Mouse (Mus musculus): Measurements from ENCODE around the gene Yars. TPM values are rescaled to one million over a fixed set of nuclear protein-coding genes. Genes with fewer than 3 reads are reported as not detected.

Gene Yars
- polyA plus RNA-seq, 1 experiment from 2014 or later = 108 TPM

- WGBS = 89% methylated on average over 4 of the region's 4 CpGs
- no peak overlapping the region for H3K27ac ChIP-seq (replicated peaks)
- no peak for ATAC-seq (ENCODE audit: low FRiP score, low read depth)
- peaks cover 12% of the 10 kb centered on the region for H3K4me1 ChIP-seq
- H3K9ac ChIP-seq (replicated peaks) = no peak overlapping the region
- H3K36me3 ChIP-seq = no peaks in the 10 kb centered on the region
- H3K4me2 ChIP-seq (replicated peaks) = no peak overlapping the region
- no peak overlapping the region for H3K4me3 ChIP-seq
- H3K9me3 ChIP-seq = no peaks in the 10 kb centered on the region
- H3K27me3 ChIP-seq = no peaks in the 10 kb centered on the region
Measured at GRCm38 (mm10) chr4:129266191-129266590, 76.6 kb downstream of the Yars start.

- Histone ChIP-seq H3K9ac (replicated peaks) (no peak overlapping the region), H3K4me1 (0 out of 2 replicates have a peak, but pooled peaks cover 9% of the 10 kb centered on the region), H3K4me2 (replicated peaks) (no peak overlapping the region), H3K9me3 (no peaks in the 10 kb centered on the region), H3K27me3 (no peaks in the 10 kb centered on the region), H3K27ac (replicated peaks) (no peak overlapping the region), H3K36me3 (no peaks in the 10 kb centered on the region), H3K4me3 (no peak overlapping the region)
- ATAC-seq (ENCODE audit: low FRiP score, low read depth) = no peak
- 58% methylated on average over 5 of the region's 5 CpGs for WGBS
Measured at GRCm38 (mm10) chr4:129266821-129267220, 77.3 kb downstream of the Yars start.

DNA sequence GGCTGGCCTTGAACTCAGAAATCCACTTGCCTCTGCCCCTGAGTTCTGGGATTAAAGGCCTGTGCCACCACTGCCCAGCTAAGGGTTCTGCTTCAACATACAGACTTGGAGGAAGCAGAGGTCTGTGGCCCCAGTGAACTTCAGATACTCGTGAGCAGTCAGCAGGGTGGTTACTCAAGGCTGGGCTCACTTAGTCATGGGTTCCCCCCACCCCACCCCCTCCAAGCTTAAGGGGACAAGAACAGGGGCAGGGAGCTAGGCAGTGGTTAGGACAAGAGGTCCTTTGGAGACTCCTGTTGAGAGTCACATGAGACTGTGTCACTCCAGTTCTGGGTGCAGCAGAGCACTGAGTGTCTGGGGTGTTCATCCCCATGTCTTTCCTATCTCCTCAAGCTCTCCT lies 79.1 kb downstream of the Yars start:
- no peak overlapping the region for H3K9ac ChIP-seq (replicated peaks)
- H3K27ac ChIP-seq (replicated peaks) = no peak overlapping the region
- no peaks in the 10 kb centered on the region for H3K36me3 ChIP-seq
- no peaks in the 10 kb centered on the region for H3K9me3 ChIP-seq
- no peak for ATAC-seq (ENCODE audit: low FRiP score, low read depth)
- 48% methylated on average over 1 of the region's 1 CpGs for WGBS
- no peaks in the 10 kb centered on the region for H3K27me3 ChIP-seq
- H3K4me2 ChIP-seq (replicated peaks) = no peak overlapping the region
- 0 out of 2 replicates have a peak, but pooled peaks cover 2% of the 10 kb centered on the region for H3K4me1 ChIP-seq
- no peak overlapping the region for H3K4me3 ChIP-seq

Other genes with a start within 250 kb of the Yars start
- 16.4 and 16.9 TPM in 2 replicates for gene Azin2, start 227.3 kb upstream of the Yars start, polyA plus RNA-seq (2016; fragmentation: Nextera tagmentation; extraction: Ambion mirVana)
- gene Ak2, start 197.8 kb upstream of the Yars start, polyA plus RNA-seq (2016; fragmentation: Nextera tagmentation; extraction: Ambion mirVana) = 136 and 138 TPM in 2 replicates
- gene Rnf19b, start 131.5 kb upstream of the Yars start, polyA plus RNA-seq (2016; fragmentation: Nextera tagmentation; extraction: Ambion mirVana) = 15.8 and 16.5 TPM in 2 replicates
- 0.51 and 0.63 TPM in 2 replicates for gene Tmem54, start 84.2 kb upstream of the Yars start, polyA plus RNA-seq (2016; fragmentation: Nextera tagmentation; extraction: Ambion mirVana)
- 3.6 and 4.0 TPM in 2 replicates for gene Hpca, start 67.7 kb upstream of the Yars start, polyA plus RNA-seq (2016; fragmentation: Nextera tagmentation; extraction: Ambion mirVana)
- gene Fndc5, start 52.8 kb upstream of the Yars start, polyA plus RNA-seq (2016; fragmentation: Nextera tagmentation; extraction: Ambion mirVana) = 1.3 and 1.8 TPM in 2 replicates
- gene S100pbp, start within 50 bp of the Yars start, polyA plus RNA-seq (2016; fragmentation: Nextera tagmentation; extraction: Ambion mirVana) = 28.4 and 31.3 TPM in 2 replicates
- 5.2 and 6.3 TPM in 2 replicates for gene C77080, start 71.6 kb downstream of the Yars start, polyA plus RNA-seq (2016; fragmentation: Nextera tagmentation; extraction: Ambion mirVana)
- gene Sync, start 97.9 kb downstream of the Yars start, polyA plus RNA-seq (2016; fragmentation: Nextera tagmentation; extraction: Ambion mirVana) = 0.62 and 0.66 TPM in 2 replicates
- 497 and 529 TPM in 2 replicates for gene Rbbp4, start 145.6 kb downstream of the Yars start, polyA plus RNA-seq (2016; fragmentation: Nextera tagmentation; extraction: Ambion mirVana)
- 36.4 TPM in 2 replicates for gene Zbtb8os, start 145.9 kb downstream of the Yars start, polyA plus RNA-seq (2016; fragmentation: Nextera tagmentation; extraction: Ambion mirVana)
- 12.1 and 12.2 TPM in 2 replicates for gene Zbtb8a, start 188.4 kb downstream of the Yars start, polyA plus RNA-seq (2016; fragmentation: Nextera tagmentation; extraction: Ambion mirVana)

Measured in midbrain, embryonic 12.5 days (tissue).